Mouse (Mus musculus) Muller cell, postnatal 12 days (primary cell): ENCODE measurements at regions not wholly inside any gene's neighbourhood (a gene's known extent, or its start where the extent isn't known, plus 50 kb on each side); places are given as distances from the start of the nearest gene placed in this dataset.

Experiments
- DNase-seq: peaks from one replicate; pipeline ENCODE4 v3.0.0-alpha.2; 2015; ENCODE audit errors: inconsistent ontology term

GRCm38 (mm10) chr15:54335306-54335705 lies 450.6 kb downstream of the Gm7489 start:
- DNase-seq: peak; percentile 81

DNA sequence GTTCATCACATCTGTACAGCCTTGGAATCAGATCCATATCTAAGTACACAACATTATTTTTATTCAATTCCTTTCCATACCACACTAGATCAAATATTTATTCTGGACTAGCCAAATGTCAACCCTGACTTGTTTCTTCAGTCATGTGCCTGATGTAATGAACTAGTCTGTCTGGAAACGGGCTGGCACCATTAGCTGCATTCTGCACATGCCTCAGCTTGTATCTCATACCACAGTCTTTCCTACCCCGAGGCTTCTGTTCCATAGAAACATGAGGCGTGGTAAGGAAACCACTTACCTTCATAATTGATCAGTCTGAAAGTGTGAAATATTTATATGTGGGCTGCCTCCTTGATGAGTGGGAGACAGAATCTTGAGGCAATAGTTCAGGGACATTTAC lies 469.0 kb downstream of the Gm7489 start:
- peak; percentile 80 for DNase-seq

- DNase-seq: no peak
These were observed 474.0 kb downstream of the Gm7489 start for GRCm38 (mm10) chr15:54358731-54359130.
